Mouse (Mus musculus) limb, embryonic 10.5 days (tissue): ENCODE data around the gene C6. TPM values are rescaled to one million over a fixed set of nuclear protein-coding genes. Genes with fewer than 3 reads are reported as not detected.

Experiments
- DNase-seq: peaks from one replicate; pipeline ENCODE4 v3.0.0-alpha.2; 2017; ENCODE audit warnings: low spot score
- H3K27ac ChIP-seq: fragments of 300-500 bp; sonication (generic); 2 replicates; pipeline ENCODE4 v1.5.1; 2016; ENCODE audit warnings: mild to moderate bottlenecking
- H3K27me3 ChIP-seq: fragments of 300-500 bp; sonication (generic); 2 replicates; pipeline ENCODE4 v1.6.1; 2016; ENCODE audit warnings: low read depth, mild to moderate bottlenecking; ENCODE audit not compliant: poor library complexity, severe bottlenecking
- H3K36me3 ChIP-seq: fragments of 300-500 bp; sonication (generic); 2 replicates; pipeline ENCODE4 v1.6.1; 2016; ENCODE audit warnings: mild to moderate bottlenecking, moderate library complexity
- H3K4me1 ChIP-seq: fragments of 300-500 bp; sonication (generic); 2 replicates; pipeline ENCODE4 v1.6.1; 2016
- H3K4me3 ChIP-seq: fragments of 300-500 bp; sonication (generic); 2 replicates; pipeline ENCODE4 v1.5.1; 2016; ENCODE audit warnings: mild to moderate bottlenecking, moderate library complexity
- H3K9me3 ChIP-seq: fragments of 300-500 bp; sonication (generic); replicated peaks from 2 replicates; pipeline ENCODE4 v1.6.1; 2016; ENCODE audit warnings: mild to moderate bottlenecking
- whole genome bisulfite sequencing: fragments of 180-500 bp; shearing (Covaris S2); methylation state at CpG from one replicate; pipeline ENCODE4 v1.1.7; 2016; 5-methylcytosine and 5-hydroxymethylcytosine counted together
- polyA plus RNA-seq: library from polyadenylated mRNA; unstranded; fragments of >200 nt; fragmentation: Nextera tagmentation; extraction: Ambion mirVana; gene quantifications from 2 replicates; pipeline ENCODE4 v1.2.1, GENCODE M21; 2016

Gene C6
- polyA plus RNA-seq, 1 experiment from 2014 or later: not detected

- no peak for DNase-seq
- H3K27me3 ChIP-seq: no peaks in the 10 kb centered on the region
- no peaks in the 10 kb centered on the region for H3K4me1 ChIP-seq
- H3K4me3 ChIP-seq: no peak overlapping the region
- no peaks in the 10 kb centered on the region for H3K36me3 ChIP-seq
- no peaks in the 10 kb centered on the region for H3K9me3 ChIP-seq
- 85% methylated on average over 1 of the region's 1 CpGs for WGBS
- H3K27ac ChIP-seq: no peak overlapping the region
Measured at GRCm38 (mm10) chr15:4821161-4821560, 94.2 kb downstream of the C6 start.

- DNase-seq: no peak
- Histone ChIP-seq H3K4me3 (no peak overlapping the region), H3K9me3 (no peaks in the 10 kb centered on the region), H3K27me3 (no peaks in the 10 kb centered on the region), H3K4me1 (no peaks in the 10 kb centered on the region), H3K27ac (no peak overlapping the region), H3K36me3 (no peaks in the 10 kb centered on the region)
- WGBS: 95% methylated on average over 8 of the region's 8 CpGs
Measured at GRCm38 (mm10) chr15:4821824-4822223, 94.8 kb downstream of the C6 start.

GRCm38 (mm10) chr15:4827736-4828135 lies 100.8 kb downstream of the C6 start:
- Histone ChIP-seq H3K9me3 (no peaks in the 10 kb centered on the region), H3K36me3 (no peaks in the 10 kb centered on the region), H3K4me3 (no peak overlapping the region), H3K4me1 (no peaks in the 10 kb centered on the region), H3K27me3 (no peaks in the 10 kb centered on the region), H3K27ac (no peak overlapping the region)
- DNase-seq: no peak

GRCm38 (mm10) chr15:4836354-4836753 lies 109.4 kb downstream of the C6 start:
- Histone ChIP-seq H3K9me3 (no peaks in the 10 kb centered on the region), H3K36me3 (no peaks in the 10 kb centered on the region), H3K4me3 (no peak overlapping the region), H3K27me3 (no peaks in the 10 kb centered on the region), H3K27ac (no peak overlapping the region), H3K4me1 (no peaks in the 10 kb centered on the region)
- WGBS: 94% methylated on average over 3 of the region's 3 CpGs
- no peak for DNase-seq

- WGBS: 89% methylated on average over 1 of the region's 1 CpGs
- no peaks in the 10 kb centered on the region for H3K4me1 ChIP-seq
- no peak for DNase-seq
Measured at GRCm38 (mm10) chr15:4850015-4850414, 123.0 kb downstream of the C6 start.

More at GRCm38 (mm10) chr15:4850015-4850414, 123.0 kb downstream of the C6 start:
- H3K27me3 ChIP-seq: no peaks in the 10 kb centered on the region
- H3K27ac ChIP-seq: no peak overlapping the region
- no peaks in the 10 kb centered on the region for H3K9me3 ChIP-seq
- H3K36me3 ChIP-seq: no peaks in the 10 kb centered on the region
- H3K4me3 ChIP-seq: no peak overlapping the region

Other genes starting within 250 kb of the C6 start
- gene Mroh2b, start 171.6 kb downstream of the C6 start, polyA plus RNA-seq: not detected in 2 replicates